Mouse (Mus musculus): ENCODE results near the gene Rph3al.

The Rph3al gene

GRCm38 (mm10) chr11:75950459-75950858 lies 12.2 kb upstream of the Rph3al start:
- DNase-seq (ENCODE audit: low spot score in 2 of 2) = no peak

- DNase-seq (ENCODE audit: low spot score in 2 of 2) = no peak
These were observed 10.6 kb upstream of the Rph3al start for GRCm38 (mm10) chr11:75948789-75949188.

GRCm38 (mm10) chr11:75947223-75947622 lies 9.0 kb upstream of the Rph3al start:
- DNase-seq (ENCODE audit: low spot score in 2 of 2) = no peak

GRCm38 (mm10) chr11:75945805-75946450 lies 7.7 kb upstream of the Rph3al start:
- no peak for DNase-seq (ENCODE audit: low spot score in 2 of 2)

- no peak for DNase-seq (ENCODE audit: low spot score in 2 of 2)
These were observed 808 bp downstream of the Rph3al start for GRCm38 (mm10) chr11:75937370-75937871.

- no peak for DNase-seq (ENCODE audit: low spot score in 2 of 2)
These were observed 2.3 kb downstream of the Rph3al start for GRCm38 (mm10) chr11:75935819-75936430.

- no peak for DNase-seq (ENCODE audit: low spot score in 2 of 2)
These were observed 3.8 kb downstream of the Rph3al start for GRCm38 (mm10) chr11:75934425-75934824.

GRCm38 (mm10) chr11:75933371-75933770 lies 4.9 kb downstream of the Rph3al start:
- no peak for DNase-seq (ENCODE audit: low spot score in 2 of 2)

GRCm38 (mm10) chr11:75930911-75931678 lies 7.1 kb downstream of the Rph3al start:
- no peak for DNase-seq (ENCODE audit: low spot score in 2 of 2)

- DNase-seq (ENCODE audit: low spot score in 2 of 2) = no peak
These were observed 8.0 kb downstream of the Rph3al start for GRCm38 (mm10) chr11:75930208-75930607.

GRCm38 (mm10) chr11:75927881-75928280 lies 10.3 kb downstream of the Rph3al start:
- DNase-seq (ENCODE audit: low spot score in 2 of 2) = no peak

GRCm38 (mm10) chr11:75926431-75927312 lies 11.6 kb downstream of the Rph3al start:
- no peak for DNase-seq (ENCODE audit: low spot score in 2 of 2)

- no peak for DNase-seq (ENCODE audit: low spot score in 2 of 2)
These were observed 12.4 kb downstream of the Rph3al start for GRCm38 (mm10) chr11:75925801-75926200.

- no peak for DNase-seq (ENCODE audit: low spot score in 2 of 2)
These were observed 15.5 kb downstream of the Rph3al start for GRCm38 (mm10) chr11:75922741-75923140.

- no peak for DNase-seq (ENCODE audit: low spot score in 2 of 2)
These were observed 19.1 kb downstream of the Rph3al start for GRCm38 (mm10) chr11:75919139-75919538.

GRCm38 (mm10) chr11:75917340-75917739 lies 20.9 kb downstream of the Rph3al start:
- no peak for DNase-seq (ENCODE audit: low spot score in 2 of 2)

- no peak for DNase-seq (ENCODE audit: low spot score in 2 of 2)
These were observed 24.3 kb downstream of the Rph3al start for GRCm38 (mm10) chr11:75913953-75914352.

GRCm38 (mm10) chr11:75912944-75913657 lies 25.1 kb downstream of the Rph3al start:
- DNase-seq (ENCODE audit: low spot score in 2 of 2) = no peak

- DNase-seq (ENCODE audit: low spot score in 2 of 2) = no peak
These were observed 26.3 kb downstream of the Rph3al start for GRCm38 (mm10) chr11:75911962-75912361.

GRCm38 (mm10) chr11:75909702-75910429 lies 28.4 kb downstream of the Rph3al start:
- DNase-seq (ENCODE audit: low spot score in 2 of 2) = no peak

Data from frontal cortex, postnatal 25 days (tissue).